Mouse (Mus musculus): ENCODE results near the gene Cnnm4.
"Not testable (repeated sequence)": the region's sequence is repeated elsewhere in the genome, so short reads cannot be mapped to it uniquely, and the experiment has no call there.

Gene Cnnm4

DNA sequence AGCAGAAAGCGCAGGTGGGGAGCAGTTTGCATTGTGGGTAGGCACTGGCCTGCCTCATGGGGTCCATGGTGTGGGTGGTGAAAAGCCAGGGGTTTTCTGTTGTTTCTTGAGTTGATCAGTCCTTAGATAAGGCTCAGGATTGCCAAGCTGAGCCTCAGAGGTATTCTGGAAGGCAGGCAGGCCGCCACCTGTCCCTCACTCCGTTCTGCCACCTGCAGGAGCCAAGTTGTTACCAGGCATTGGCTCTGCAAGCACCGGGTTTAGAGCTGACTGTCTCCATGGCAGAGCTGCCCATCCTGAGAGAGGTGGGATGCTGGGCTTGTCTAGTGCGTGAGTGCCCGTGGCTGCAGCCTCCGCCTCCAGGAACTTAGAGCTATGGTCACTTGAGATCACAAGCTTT, 50.8 kb downstream of the Cnnm4 start:
- DNase-seq = no peak

DNA sequence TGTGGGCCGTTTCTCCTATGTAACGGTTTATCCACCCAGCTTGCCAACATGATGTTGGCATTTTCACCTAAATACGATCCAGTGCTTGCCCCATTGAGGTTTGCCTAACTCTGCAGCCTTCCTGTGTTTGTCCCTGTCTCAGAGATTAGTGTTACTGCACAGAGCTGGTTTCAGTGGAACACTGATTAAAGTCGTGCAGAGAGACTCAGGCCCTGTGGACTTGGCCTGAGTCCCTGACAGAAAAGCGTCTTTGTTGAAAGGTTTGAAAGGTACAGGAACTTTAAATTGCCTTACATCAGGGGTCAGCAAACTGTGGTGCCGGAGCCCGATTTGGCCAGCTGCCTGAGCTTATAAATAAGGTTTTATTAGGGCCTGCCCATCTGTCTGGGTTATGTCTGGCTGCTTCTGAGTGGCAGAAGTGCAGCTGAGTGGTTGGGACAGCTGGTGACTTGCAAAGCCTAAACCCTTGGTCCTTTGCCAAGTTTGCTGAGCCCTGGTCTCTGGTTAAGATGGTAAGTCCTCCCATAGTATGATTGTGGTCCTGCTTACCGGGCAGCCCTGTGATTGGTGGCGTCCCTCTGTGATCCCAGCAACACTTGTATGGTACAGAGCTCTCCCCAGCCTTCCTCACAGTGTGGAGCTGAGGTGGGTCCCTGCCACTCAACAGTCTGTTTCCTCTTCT, 52.1 kb downstream of the Cnnm4 start:
- no peak for DNase-seq

DNA sequence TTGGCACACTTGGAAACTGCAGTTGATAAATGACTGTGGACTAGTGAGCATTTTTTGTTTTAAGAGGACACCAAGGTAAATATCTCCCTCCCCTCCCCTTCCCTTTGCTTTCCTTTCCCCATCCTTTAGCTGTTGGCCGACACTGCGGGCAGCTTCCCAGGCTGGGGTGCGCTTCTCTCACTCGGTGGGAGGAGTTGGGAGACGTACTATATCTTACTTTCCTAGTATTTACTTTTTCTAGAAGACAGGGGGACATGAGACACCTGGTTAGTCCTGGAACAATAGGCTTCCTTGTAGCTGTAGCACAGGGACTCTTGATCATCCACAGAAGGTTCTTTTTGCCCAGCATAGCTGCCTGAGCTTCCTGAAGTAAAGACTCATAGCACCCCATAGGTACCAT, 52.6 kb downstream of the Cnnm4 start:
- DNase-seq = no peak

DNA sequence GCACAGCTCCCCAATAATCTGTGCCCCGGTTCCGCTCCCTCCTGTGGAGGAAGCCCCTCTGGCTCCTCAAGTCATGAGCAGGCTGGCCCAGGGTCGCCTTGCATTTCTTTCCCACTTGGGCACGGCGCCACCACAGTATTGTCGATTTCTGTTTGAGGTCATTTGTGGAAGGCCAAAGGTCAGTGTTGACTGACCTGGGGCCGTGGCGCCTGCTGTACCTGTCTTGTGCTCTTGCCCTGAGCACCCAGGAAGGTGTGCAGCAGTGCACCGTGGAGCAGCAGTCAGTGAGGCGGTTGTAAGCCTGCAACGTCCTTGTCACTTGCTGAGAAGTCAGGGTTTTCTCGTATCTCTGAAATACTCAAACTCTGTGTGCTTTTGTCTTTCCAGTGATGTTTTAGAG, 54.4 kb downstream of the Cnnm4 start:
- DNase-seq = no peak

DNA sequence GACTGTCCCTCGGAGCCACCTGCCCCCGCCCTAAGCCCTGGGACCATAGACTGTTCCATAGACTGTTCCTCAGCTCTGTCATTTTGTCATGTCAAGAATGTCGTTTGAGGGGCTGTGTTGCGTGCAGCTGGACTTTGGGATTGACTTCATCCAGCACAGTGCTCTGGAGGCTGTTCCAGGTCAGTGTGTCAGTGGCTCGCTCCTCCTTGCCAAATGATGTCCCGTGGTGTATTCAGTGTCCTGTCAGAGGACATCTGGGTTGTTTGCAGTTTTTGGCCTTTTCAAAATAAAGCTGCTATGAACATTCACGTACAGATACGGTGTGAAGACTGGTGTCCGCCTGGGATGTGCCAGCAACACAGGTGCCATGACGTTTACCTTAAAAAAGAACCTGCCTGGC, 55.5 kb downstream of the Cnnm4 start:
- no peak for DNase-seq

DNA sequence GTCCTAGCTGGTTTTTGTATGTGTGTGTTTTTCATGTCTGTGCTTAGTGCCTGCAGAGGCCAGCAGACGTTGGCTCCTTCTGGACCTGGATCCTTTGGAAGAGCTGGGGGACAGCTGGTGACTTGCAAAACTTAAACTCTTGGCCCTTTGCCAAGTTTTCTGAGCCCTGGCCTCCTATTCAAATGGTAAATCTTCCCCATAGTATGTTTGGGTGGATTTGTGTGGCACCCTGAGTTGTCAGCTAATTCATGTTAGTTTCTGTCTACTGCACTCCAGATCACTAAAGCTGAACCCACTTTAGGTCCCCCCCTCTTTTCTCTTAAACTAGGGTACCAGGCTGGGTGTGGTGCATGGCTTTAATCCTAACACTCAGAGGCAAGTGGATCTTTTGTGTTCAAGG, 56.9 kb downstream of the Cnnm4 start:
- no peak for DNase-seq

DNA sequence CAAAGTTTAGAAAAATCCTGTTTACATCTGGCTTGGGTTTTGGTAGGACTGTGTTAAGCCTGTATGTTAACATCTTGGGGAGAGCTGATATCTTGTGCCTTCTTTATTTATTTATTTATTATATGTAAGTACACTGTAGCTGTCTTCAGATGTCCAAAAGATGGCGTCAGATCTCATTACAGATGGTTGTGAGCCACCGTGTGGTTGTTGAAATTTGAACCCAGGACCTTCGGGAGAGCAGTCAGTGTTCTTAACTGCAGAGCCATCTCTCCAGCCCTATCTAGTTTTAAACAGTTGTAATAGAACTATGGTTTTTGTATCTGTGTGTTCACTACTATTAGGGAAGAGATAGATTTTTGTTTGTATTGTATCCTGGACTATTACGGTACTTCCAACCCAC, 57.9 kb downstream of the Cnnm4 start:
- no peak for DNase-seq

DNA sequence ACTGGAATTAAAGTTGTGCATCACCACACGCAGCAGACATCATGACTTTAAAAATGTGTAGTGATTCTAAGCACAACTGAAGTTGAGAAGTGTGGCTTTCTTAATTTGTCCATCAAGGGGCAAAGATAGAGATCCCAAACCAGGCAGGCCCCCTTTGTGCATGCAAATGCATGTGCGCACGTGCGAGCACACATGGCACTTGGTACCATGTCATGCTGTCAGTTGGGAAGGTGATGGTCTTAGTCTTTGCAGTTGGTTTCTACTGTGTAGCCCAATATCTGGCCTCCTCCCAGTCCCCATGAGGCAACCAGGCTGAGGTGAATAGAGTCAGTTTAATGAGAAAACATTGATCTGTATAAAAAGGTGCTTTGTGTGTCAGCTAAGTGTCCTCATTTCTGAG, 58.5 kb downstream of the Cnnm4 start:
- DNase-seq = no peak

DNA sequence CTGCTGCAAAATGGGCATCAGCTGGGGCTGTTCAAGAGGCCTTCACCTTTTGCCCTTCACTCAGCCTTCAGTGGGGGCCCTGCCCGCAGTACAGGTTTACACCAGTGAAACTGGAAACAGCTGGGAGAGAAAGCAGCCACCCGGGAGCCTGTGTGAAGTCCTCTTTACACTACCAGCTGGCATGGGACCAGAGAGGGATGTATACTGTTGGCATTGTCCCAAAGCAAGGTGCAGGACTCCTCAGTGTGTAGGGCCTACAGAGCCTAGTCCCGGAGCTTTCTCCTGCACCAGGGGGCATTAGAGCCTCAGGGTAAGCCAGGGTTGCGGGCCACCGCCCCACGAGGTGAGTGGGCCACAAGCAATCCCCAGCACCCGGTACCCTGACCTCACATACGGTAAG, 59.1 kb downstream of the Cnnm4 start:
- no peak for DNase-seq

DNA sequence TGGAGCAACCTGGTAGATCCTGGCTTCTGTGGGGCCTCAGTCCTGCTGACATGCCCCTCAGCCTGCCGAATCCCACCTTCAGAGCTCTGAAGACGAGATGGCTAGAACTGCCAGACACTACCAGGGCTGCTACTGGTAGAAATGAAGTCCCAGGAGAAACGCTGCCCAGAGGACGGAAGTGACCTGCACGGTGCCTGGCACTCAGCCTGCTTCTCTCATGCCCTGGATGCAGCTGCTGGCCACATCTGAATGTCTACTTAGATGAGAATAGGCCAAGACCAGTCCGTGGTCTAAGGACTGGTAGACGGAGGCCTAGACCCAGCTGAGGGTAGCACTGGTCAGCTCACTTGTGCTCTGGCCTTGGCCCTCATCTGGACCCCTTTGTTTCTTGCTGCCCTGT, 59.5 kb downstream of the Cnnm4 start:
- no peak for DNase-seq

DNA sequence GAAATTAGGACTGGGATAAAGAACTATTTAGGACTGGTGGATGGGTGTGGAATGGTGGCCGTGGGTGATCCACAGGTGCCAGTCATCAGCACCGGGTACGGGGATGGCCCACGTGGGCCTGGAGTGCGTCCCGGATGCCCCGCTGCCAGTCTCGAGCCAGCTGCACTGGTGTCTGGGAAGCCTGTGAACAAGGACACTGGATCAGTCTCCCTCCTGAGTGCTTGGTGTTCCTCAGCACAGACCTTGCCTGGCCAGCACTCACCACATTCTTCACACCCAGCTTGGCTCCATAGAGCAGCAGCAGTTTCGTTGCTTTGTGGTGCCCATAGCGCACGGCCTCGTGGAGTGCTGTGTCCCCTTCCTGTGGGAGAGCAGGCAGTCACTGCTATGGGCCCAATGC, 60.0 kb downstream of the Cnnm4 start:
- DNase-seq = no peak

DNA sequence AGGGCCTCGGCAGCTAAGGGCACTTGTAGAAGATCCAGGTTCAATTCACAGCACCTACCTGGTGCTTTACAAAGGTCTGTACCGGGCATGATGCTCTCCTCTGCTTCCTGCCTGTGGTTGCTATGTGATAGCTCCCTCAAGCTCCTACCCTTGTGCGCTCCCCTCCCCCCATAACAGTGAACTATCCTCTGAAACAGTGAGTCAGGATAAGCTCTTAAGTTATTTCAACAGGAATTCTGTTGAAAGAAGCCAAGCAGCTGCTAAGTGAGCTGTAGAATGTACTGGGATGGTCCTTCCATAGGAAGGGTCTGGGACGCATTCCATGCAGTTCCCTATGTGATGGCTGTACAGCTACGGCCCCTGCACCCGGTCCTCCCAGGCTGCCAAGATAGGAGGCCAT, 62.1 kb downstream of the Cnnm4 start:
- DNase-seq = no peak

DNA sequence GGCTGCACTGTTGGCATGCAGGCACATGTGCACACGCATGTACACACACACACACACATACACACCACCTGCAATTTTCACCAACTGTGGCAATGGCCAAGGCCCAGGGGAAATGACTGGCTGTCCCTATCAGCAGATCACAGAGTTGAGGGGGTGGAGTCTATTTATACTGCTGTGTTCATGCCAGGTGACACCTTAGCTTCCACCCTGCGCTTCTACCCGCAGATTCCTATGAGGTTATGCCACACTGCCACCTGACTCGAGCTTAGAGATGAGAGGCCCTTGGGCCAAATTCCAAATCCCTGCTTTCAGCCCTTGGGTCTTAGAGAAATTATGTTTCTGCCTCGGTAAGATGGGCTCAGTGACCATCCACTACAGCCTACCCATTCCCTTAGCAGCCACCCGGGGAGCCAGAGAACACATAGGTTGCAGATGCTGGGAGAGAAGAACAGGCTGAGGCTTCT, 63.2 kb downstream of the Cnnm4 start:
- no peak for DNase-seq

DNA sequence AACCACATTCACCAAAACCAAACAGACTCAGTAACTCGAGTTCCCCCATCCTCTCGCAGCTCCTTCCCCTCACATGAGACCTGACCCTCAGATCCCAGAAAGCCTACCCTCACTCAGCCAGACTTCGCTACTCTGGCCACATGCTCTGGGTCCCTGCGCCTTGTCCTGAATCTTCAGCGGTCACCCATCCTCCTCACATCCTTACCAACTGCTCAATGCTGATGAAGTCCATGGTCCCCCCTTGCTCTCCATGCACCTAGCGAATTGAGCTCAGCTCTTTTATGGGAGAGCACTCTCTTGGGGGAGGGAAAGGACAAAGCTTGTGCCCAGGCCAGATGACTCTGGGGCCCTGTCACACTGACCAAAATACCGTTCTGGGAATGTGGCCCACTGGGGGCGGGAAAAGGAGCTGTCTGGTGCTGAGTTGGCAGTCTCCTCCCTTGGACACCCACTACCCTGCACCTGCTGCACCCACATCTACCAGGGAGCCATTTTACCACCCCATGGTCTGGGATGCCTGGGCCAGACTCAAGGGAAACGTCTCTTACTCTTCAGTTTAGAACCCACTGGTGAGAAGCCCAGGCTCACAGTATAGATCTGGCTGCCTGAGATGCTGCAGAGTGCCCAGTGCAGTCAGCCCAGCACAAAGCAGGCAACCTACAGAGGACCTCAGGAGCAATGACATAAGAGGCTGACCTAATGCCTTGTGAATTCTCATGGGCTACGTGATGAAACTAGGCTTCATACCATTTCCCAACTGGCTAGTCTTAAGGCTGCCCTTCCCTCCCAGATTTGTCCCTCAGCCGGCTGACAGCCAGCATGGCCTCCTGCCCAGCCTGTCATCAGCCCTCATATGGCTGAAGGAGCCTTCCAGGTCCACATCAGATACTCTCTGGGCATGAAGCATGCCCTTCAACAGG, 64.3 kb downstream of the Cnnm4 start:
- DNase-seq = no peak

DNA sequence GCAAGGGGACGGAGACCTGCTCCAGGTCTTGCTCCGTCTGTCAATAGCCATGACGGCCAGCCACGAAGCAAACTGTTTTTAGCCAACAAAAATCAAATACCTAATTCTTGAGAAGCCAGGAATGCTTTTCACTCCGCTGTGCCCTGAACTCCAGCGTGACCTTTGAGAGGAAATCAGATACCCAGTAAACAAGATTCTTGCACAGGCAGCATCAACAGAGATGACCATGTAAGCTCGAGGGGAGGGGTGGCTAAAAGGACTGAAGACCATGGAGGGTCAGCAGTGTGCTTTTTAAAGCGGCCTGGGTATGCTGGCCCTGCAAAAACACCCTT, 64.9 kb downstream of the Cnnm4 start:
- no peak for DNase-seq

DNA sequence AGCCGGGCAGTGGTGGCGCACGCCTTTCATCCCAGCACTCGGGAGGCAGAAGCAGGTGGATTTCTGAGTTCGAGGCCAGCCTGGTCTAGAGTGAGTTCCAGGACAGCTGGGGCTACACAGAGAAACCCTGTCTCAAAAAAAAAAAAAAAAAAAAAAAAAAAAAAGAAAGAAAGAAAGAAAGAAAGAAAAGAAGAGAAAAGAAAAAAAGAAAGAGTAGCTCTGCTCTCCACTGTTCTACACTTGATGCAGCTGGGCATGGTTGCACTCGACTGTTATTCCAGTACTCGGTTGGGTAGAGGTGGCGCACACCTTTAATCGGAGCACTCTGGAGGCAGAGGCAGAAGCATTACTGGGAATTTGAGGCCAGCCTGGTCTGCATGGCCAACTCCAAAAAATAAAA, 65.4 kb downstream of the Cnnm4 start, which contains the start of gene Ankrd23:
Gene Ankrd23 (minus strand): TSS at position 101 of the 400 bp plus-strand sequence.
- DNase-seq = not testable (repeated sequence)

DNA sequence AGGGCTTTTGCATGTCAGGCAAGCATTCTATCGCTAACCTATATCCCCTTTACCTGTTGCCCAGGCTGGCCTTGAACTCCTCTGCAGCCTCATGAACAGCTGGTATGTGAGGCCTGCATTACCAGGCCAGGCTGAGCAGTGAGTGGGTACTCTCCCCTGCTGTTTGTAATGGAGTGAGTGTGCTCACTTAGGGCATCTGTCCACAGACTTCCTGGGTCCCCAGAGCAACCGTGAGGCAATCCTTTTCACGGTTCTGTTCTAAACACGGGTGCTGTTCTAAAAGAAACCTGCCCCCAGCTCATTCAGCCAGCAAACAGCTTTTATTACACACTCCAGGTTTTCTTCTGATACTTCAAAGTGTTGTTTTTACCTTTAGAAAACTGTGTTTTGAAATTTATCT, 67.3 kb downstream of the Cnnm4 start:
- no peak for DNase-seq

DNA sequence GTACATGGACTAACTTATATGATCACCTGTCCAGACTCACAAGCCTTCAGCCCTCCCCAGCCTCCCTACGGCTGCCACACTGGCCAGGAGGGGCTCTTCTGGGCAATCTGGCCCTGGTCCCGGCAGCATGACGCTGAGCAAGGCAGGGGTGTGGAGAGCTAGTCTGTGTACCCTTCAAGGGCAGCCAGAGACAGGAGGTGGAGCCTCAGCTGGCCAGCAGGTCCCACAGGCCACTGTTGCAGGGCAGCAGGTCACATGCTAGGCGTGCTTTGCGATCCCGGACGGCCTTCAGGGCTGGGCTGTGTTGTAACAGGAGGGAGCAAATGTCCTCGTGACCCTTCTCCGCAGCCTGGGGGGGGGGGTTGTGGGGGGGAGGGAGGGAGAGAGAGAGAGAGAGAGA, 67.8 kb downstream of the Cnnm4 start, which contains the start of gene Gm42417:
Gene Gm42417 (minus strand): TSS at position 244 of the 400 bp plus-strand sequence.
- DNase-seq = no peak

DNA sequence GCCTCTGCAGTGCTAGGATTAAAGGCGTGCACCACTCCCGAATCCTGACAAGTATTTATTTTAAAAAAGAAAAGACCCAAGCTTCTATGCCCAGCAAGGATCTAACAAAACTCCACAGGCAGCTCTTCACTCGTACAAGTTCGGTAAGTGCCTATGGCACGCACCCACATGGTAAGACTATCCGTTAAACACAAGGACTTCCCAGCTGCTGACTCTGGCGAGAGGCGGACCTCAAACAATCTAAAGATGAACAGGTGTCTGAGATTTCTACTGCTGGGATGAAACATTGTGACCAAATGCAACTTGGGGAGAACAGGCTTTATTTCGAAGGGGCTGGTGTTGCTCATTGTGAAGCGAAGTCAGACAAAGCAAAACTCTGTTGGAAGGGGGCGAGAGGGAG, 68.7 kb downstream of the Cnnm4 start:
- DNase-seq = no peak

DNA sequence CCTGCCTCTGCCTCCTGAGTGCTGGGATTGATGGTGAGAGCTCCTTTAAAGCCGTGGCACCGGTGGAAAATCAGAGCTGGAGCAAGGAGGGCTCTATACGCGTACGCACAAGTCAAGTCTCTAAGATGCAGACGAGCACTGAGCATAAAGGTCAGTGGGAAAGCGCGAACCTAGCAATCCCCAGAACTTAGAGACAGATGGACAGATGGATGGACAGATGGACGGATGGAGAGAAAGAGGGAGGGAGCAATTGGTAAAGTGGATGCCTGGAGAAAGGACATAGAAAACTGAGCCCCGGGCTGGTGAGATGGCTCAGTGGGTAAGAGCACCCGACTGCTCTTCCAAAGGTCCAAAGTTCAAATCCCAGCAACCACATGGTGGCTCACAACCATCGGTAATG, 69.4 kb downstream of the Cnnm4 start:
- DNase-seq = no peak

DNA sequence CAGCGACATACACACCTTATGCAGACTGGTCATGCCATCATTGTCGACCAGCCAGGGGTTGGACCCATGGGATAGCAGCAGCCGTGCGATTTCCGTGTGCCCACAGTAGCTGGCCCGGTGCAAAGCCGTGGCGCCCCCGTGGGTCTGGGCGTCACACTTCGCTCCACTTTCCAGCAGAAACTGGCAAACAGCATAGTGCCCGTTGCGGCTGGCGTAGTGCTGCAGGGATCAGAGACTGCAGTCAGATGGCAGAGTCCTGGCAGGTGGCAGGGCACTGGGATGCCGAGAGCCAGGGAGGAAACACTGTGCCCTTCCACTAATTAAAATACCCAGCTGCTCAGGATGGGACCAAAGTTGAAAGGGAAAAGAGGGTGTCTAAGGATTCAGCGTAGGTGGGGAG, 70.4 kb downstream of the Cnnm4 start:
- DNase-seq = no peak

DNA sequence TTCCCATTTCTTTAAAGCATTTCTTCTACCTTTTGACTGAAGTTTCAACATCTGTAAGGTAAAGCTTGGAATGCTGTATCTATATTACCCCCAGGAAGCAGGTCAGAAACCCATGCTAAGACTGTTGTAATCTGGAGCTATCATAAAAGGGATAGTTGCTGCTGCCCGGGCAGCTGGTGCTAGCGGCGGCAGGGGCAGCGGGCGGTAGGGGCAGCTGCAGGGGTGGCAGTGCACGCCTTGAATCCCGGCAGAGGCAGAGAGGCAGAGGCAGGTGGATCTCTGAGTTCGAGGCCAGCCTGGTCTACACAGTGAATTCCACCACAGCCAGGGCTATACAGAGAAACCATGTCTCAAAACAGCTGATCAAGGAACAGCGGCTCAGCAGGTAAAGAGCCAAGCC, 71.5 kb downstream of the Cnnm4 start:
- no peak for DNase-seq

DNA sequence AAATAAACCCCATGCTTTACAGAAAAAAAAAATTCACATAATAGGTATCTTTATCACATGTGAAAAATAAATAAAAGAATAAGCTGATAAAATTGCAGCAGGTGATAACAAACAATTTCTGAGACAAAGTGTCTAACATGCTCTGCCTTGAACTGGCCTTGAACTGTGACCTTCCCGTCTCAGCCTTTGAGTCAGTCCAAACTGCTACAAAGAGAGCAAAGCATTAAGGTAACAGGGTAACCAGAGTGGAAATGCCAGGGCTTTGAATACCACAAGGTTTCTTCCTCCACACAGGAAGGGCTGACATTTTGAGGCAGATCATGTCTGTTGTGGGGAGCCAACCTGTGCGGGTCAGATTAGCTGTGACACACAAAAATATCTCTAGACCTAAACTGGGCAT, 74.0 kb downstream of the Cnnm4 start:
- no peak for DNase-seq

All from spleen, adult 18-20 months (tissue).